Mouse (Mus musculus) layer of hippocampus, postnatal 10 days (tissue): ENCODE data around the gene Abhd11. TPM values are rescaled to one million over a fixed set of nuclear protein-coding genes. Genes with fewer than 3 reads are reported as not detected.
"Not testable (repeated sequence)": the region's sequence is repeated elsewhere in the genome, so short reads cannot be mapped to it uniquely, and the experiment has no call there.

ENCODE experiments used
- DNase-seq, 2 experiments: peaks; one replicate each; pipeline ENCODE4 v3.0.0; 2021; ENCODE audit warnings: low spot score in 2 of 2
- total RNA-seq, 2 experiments: library from RNA; stranded (reverse); gene quantifications; 2 replicates each; pipeline ENCODE4 v1.2.3; 2021

Abhd11 gene
- total RNA-seq, 2 experiments from 2014 or later: 41.1 to 49.2 TPM

- DNase-seq: peak; percentile 83 to 92
Measured at GRCm38 (mm10) chr5:135023344-135024173, 14.6 kb downstream of the Abhd11 start, which contains the start of gene Stx1a. Gene Stx1a, plus strand, starts transcription at chr5:135023482.

GRCm38 (mm10) chr5:135024665-135025224, 15.8 kb downstream of the Abhd11 start:
- DNase-seq: no peak

GRCm38 (mm10) chr5:135025899-135026298, 16.9 kb downstream of the Abhd11 start:
- no peak for DNase-seq

- DNase-seq: no peak
Measured at GRCm38 (mm10) chr5:135029007-135029854, 20.3 kb downstream of the Abhd11 start.

GRCm38 (mm10) chr5:135032581-135032980, 23.6 kb downstream of the Abhd11 start:
- DNase-seq: no peak

GRCm38 (mm10) chr5:135034593-135034992, 25.6 kb downstream of the Abhd11 start:
- DNase-seq: no peak

- DNase-seq: no peak
Measured at GRCm38 (mm10) chr5:135035608-135036359, 26.8 kb downstream of the Abhd11 start.

GRCm38 (mm10) chr5:135037946-135038345, 29.0 kb downstream of the Abhd11 start:
- no peak for DNase-seq

- DNase-seq: no peak
Measured at GRCm38 (mm10) chr5:135039541-135039940, 30.6 kb downstream of the Abhd11 start.

- no peak for DNase-seq
Measured at GRCm38 (mm10) chr5:135040059-135040458, 31.1 kb downstream of the Abhd11 start.

GRCm38 (mm10) chr5:135040777-135041176, 31.8 kb downstream of the Abhd11 start:
- DNase-seq: no peak

GRCm38 (mm10) chr5:135042105-135042788, 33.3 kb downstream of the Abhd11 start:
- DNase-seq: no peak

- DNase-seq: no peak
Measured at GRCm38 (mm10) chr5:135044575-135044974, 35.6 kb downstream of the Abhd11 start.

GRCm38 (mm10) chr5:135048539-135048938, 39.6 kb downstream of the Abhd11 start:
- DNase-seq: no peak

GRCm38 (mm10) chr5:135049268-135049667, 40.3 kb downstream of the Abhd11 start:
- DNase-seq: not testable (repeated sequence)

- DNase-seq: no peak
Measured at GRCm38 (mm10) chr5:135053356-135053755, 44.4 kb downstream of the Abhd11 start.
